Mouse (Mus musculus) midbrain, embryonic 14.5 days (tissue): ENCODE measurements at regions not wholly inside any gene's neighbourhood (a gene's known extent, or its start where the extent isn't known, plus 50 kb on each side); places are given as distances from the start of the nearest gene placed in this dataset.

ENCODE experiments used
- ATAC-seq: fragments of 200-750 bp; cut with Nextera tagmentation; 2 replicates; pipeline ENCODE4 v1.8.0; 2017; ENCODE audit warnings: moderate number of reproducible peaks, moderate library complexity; ENCODE audit not compliant: low FRiP score, low TSS enrichment
- DNase-seq: peaks from one replicate; pipeline ENCODE4 v3.0.0-alpha.2; 2015
- H3K27ac ChIP-seq: fragments of 300-500 bp; sonication (generic); replicated peaks from 2 replicates; pipeline ENCODE4 v1.5.1; 2014; ENCODE audit warnings: mild to moderate bottlenecking, low read depth, low read length, moderate library complexity
- H3K27me3 ChIP-seq: fragments of 300-500 bp; sonication (generic); 2 replicates; pipeline ENCODE4 v1.6.1; 2014; ENCODE audit warnings: low read length, control low read depth, mixed read lengths; ENCODE audit not compliant: control insufficient read depth, insufficient read depth
- H3K36me3 ChIP-seq: fragments of 300-500 bp; sonication (generic); 2 replicates; pipeline ENCODE4 v1.6.1; 2014; ENCODE audit warnings: low read length, control low read depth; ENCODE audit not compliant: control insufficient read depth, insufficient read depth
- H3K4me1 ChIP-seq: fragments of 300-500 bp; sonication (generic); 2 replicates; pipeline ENCODE4 v1.6.1; 2014; ENCODE audit warnings: mild to moderate bottlenecking, antibody characterized with exemption, low read length, control low read depth; ENCODE audit not compliant: control insufficient read depth, insufficient read depth
- H3K4me2 ChIP-seq: fragments of 300-500 bp; sonication (generic); 2 replicates; pipeline ENCODE4 v1.6.1; 2014; ENCODE audit warnings: mild to moderate bottlenecking, low read length, moderate library complexity
- H3K4me3 ChIP-seq: fragments of 300-500 bp; sonication (generic); replicated peaks from 2 replicates; pipeline ENCODE4 v1.5.1; 2014; ENCODE audit warnings: low read depth, low read length
- H3K9ac ChIP-seq: fragments of 300-500 bp; sonication (generic); replicated peaks from 2 replicates; pipeline ENCODE4 v1.6.1; 2014; ENCODE audit warnings: mild to moderate bottlenecking, low read length, moderate library complexity
- H3K9me3 ChIP-seq: fragments of 300-500 bp; sonication (generic); 2 replicates; pipeline ENCODE4 v1.6.1; 2016; ENCODE audit warnings: low read length, control low read depth, mixed read lengths; ENCODE audit not compliant: control insufficient read depth
- WGBS: fragments of 180-500 bp; shearing (Covaris S2); extraction: QIAGEN DNeasy Blood & Tissue Kit; methylation state at CpG from one replicate; pipeline ENCODE4 v1.1.7; 2014; 5-methylcytosine and 5-hydroxymethylcytosine counted together

- no peak for ATAC-seq
- 4% methylated on average over 9 of the region's 9 CpGs for WGBS
- peak overlapping the region; percentile 83 for H3K27ac ChIP-seq
- DNase-seq = no peak
- peak overlapping the region; percentile 63 for H3K4me2 ChIP-seq
- no peak overlapping the region for H3K4me3 ChIP-seq
- no peaks in the 10 kb centered on the region for H3K36me3 ChIP-seq
- H3K4me1 ChIP-seq = peaks cover 10% of the 10 kb centered on the region; the same call in 1 of the 2 replicates
- no peaks in the 10 kb centered on the region for H3K27me3 ChIP-seq
- H3K9ac ChIP-seq = peak overlapping the region; percentile 47; the same call in 1 of the 2 replicates
- no peaks in the 10 kb centered on the region for H3K9me3 ChIP-seq
Observed at GRCm38 (mm10) chr3:35341840-35342239, 412.1 kb upstream of the Atp11b start.

GRCm38 (mm10) chr3:35342584-35342983 lies 411.3 kb upstream of the Atp11b start:
- H3K9me3 ChIP-seq = no peaks in the 10 kb centered on the region
- no peak overlapping the region for H3K4me2 ChIP-seq
- H3K4me3 ChIP-seq = no peak overlapping the region
- ATAC-seq (no peak), DNase-seq (no peak)
- H3K27ac ChIP-seq = peak overlapping the region; percentile 83; the same call in 1 of the 2 replicates
- no peaks in the 10 kb centered on the region for H3K27me3 ChIP-seq
- peaks cover 10% of the 10 kb centered on the region; the same call in 1 of the 2 replicates for H3K4me1 ChIP-seq
- WGBS = 62% methylated on average over 4 of the region's 4 CpGs
- H3K9ac ChIP-seq = no peak overlapping the region
- H3K36me3 ChIP-seq = no peaks in the 10 kb centered on the region

- no peak for DNase-seq
- H3K4me3 ChIP-seq = no peak overlapping the region
- no peaks in the 10 kb centered on the region for H3K27me3 ChIP-seq
Observed at GRCm38 (mm10) chr3:35343936-35344335, 410.0 kb upstream of the Atp11b start.

GRCm38 (mm10) chr3:35349114-35349513 lies 404.8 kb upstream of the Atp11b start:
- Histone ChIP-seq H3K36me3 (no peaks in the 10 kb centered on the region), H3K9me3 (no peaks in the 10 kb centered on the region), H3K4me2 (no peak overlapping the region), H3K27me3 (no peaks in the 10 kb centered on the region), H3K4me1 (no peaks in the 10 kb centered on the region), H3K9ac (no peak overlapping the region), H3K27ac (no peak overlapping the region), H3K4me3 (no peak overlapping the region)
- DNase-seq (no peak), ATAC-seq (no peak)
- 91% methylated on average over 7 of the region's 7 CpGs for WGBS

More at GRCm38 (mm10) chr3:35343936-35344335, 410.0 kb upstream of the Atp11b start:
- 78% methylated on average over 5 of the region's 5 CpGs for WGBS
- Histone ChIP-seq H3K4me2 (no peak overlapping the region), H3K27ac (no peak overlapping the region), H3K9me3 (no peaks in the 10 kb centered on the region), H3K9ac (no peak overlapping the region), H3K36me3 (no peaks in the 10 kb centered on the region), H3K4me1 (peaks cover 10% of the 10 kb centered on the region; the same call in 1 of the 2 replicates)
- no peak for ATAC-seq

- Histone ChIP-seq H3K4me3 (no peak overlapping the region), H3K4me2 (no peak overlapping the region), H3K27me3 (no peaks in the 10 kb centered on the region), H3K9me3 (no peaks in the 10 kb centered on the region), H3K9ac (no peak overlapping the region), H3K4me1 (no peaks in the 10 kb centered on the region), H3K27ac (no peak overlapping the region), H3K36me3 (no peaks in the 10 kb centered on the region)
- DNase-seq (no peak), ATAC-seq (no peak)
- WGBS = 84% methylated on average over 9 of the region's 9 CpGs
Observed at GRCm38 (mm10) chr3:35353442-35353841, 400.5 kb upstream of the Atp11b start.

- Histone ChIP-seq H3K36me3 (no peaks in the 10 kb centered on the region), H3K9ac (no peak overlapping the region), H3K27me3 (no peaks in the 10 kb centered on the region), H3K4me2 (no peak overlapping the region), H3K4me1 (no peaks in the 10 kb centered on the region), H3K9me3 (no peaks in the 10 kb centered on the region), H3K27ac (no peak overlapping the region), H3K4me3 (no peak overlapping the region)
- WGBS = 54% methylated on average over 7 of the region's 7 CpGs
- ATAC-seq (no peak), DNase-seq (no peak)
Observed at GRCm38 (mm10) chr3:35353920-35354319, 400.0 kb upstream of the Atp11b start.

GRCm38 (mm10) chr3:35354356-35354755 lies 399.6 kb upstream of the Atp11b start:
- no peaks in the 10 kb centered on the region for H3K9me3 ChIP-seq
- no peaks in the 10 kb centered on the region for H3K36me3 ChIP-seq
- H3K9ac ChIP-seq = no peak overlapping the region
- H3K4me2 ChIP-seq = no peak overlapping the region
- ATAC-seq = no peak
- H3K27me3 ChIP-seq = no peaks in the 10 kb centered on the region
- H3K4me3 ChIP-seq = no peak overlapping the region
- 84% methylated on average over 5 of the region's 5 CpGs for WGBS
- H3K27ac ChIP-seq = no peak overlapping the region
- H3K4me1 ChIP-seq = no peaks in the 10 kb centered on the region
- DNase-seq = no peak

GRCm38 (mm10) chr3:35357111-35357510 lies 396.8 kb upstream of the Atp11b start:
- WGBS = 36% methylated on average over 15 of the region's 15 CpGs
- ATAC-seq (0 out of 2 replicates have a peak, but pooled peaks have one; percentile 43), DNase-seq (peak; percentile 39)
- no peak overlapping the region for H3K27ac ChIP-seq
- H3K9me3 ChIP-seq = no peaks in the 10 kb centered on the region
- peak overlapping the region; percentile 28 for H3K4me2 ChIP-seq
- H3K27me3 ChIP-seq = no peaks in the 10 kb centered on the region
- H3K4me3 ChIP-seq = no peak overlapping the region
- no peaks in the 10 kb centered on the region for H3K36me3 ChIP-seq
- no peaks in the 10 kb centered on the region for H3K4me1 ChIP-seq
- H3K9ac ChIP-seq = no peak overlapping the region

GRCm38 (mm10) chr3:35358541-35358940 lies 395.4 kb upstream of the Atp11b start:
- WGBS = 68% methylated on average over 6 of the region's 6 CpGs
- H3K4me2 ChIP-seq = no peak overlapping the region
- no peak overlapping the region for H3K27ac ChIP-seq
- H3K9me3 ChIP-seq = no peaks in the 10 kb centered on the region
- no peak overlapping the region for H3K9ac ChIP-seq
- H3K36me3 ChIP-seq = no peaks in the 10 kb centered on the region
- ATAC-seq (no peak), DNase-seq (no peak)
- H3K27me3 ChIP-seq = no peaks in the 10 kb centered on the region
- no peak overlapping the region for H3K4me3 ChIP-seq
- H3K4me1 ChIP-seq = no peaks in the 10 kb centered on the region
